Mouse (Mus musculus): ENCODE measurements around the gene Nucks1. TPM values are rescaled to one million over a fixed set of nuclear protein-coding genes. Genes with fewer than 3 reads are reported as not detected.

Gene Nucks1
- total and polyA plus RNA-seq, 2 experiments from 2014 or later: 51.7 to 121 TPM

GRCm38 (mm10) chr1:131955131-131955757 is 44.9 kb downstream of the Nucks1 start:
- no peaks in the 10 kb centered on the region for H3K4me1 ChIP-seq (ENCODE audit: insufficient read depth, low read length)
- no peaks in the 10 kb centered on the region for H3K9me3 ChIP-seq (ENCODE audit: low read length)
- no peak overlapping the region for H3K27ac ChIP-seq (ENCODE audit: low read depth, low read length)
- H3K36me3 ChIP-seq (ENCODE audit: insufficient read depth, low read length): no peaks in the 10 kb centered on the region
- ATAC-seq (ENCODE audit: low FRiP score) (no peak), DNase-seq (ENCODE audit: low spot score) (no peak)
- H3K9ac ChIP-seq (replicated peaks; ENCODE audit: low read length, poor library complexity, severe bottlenecking): no peak overlapping the region
- WGBS: 53% methylated on average over 3 of the region's 3 CpGs
- no peak overlapping the region for H3K4me3 ChIP-seq (ENCODE audit: low read depth, low read length)
- TF ChIP-seq CTCF (IDR thresholded peaks at IDR 0.05): no peak
- no peak overlapping the region for H3K4me2 ChIP-seq (ENCODE audit: low read depth, low read length, poor library complexity, severe bottlenecking)
- no peaks in the 10 kb centered on the region for H3K27me3 ChIP-seq (ENCODE audit: insufficient read depth, low read length)

GRCm38 (mm10) chr1:131957416-131957815 is 47.1 kb downstream of the Nucks1 start:
- no peak for DNase-seq (ENCODE audit: low spot score)
- no peak overlapping the region for H3K4me2 ChIP-seq (ENCODE audit: low read depth, low read length, poor library complexity, severe bottlenecking)
- no peak overlapping the region for H3K9ac ChIP-seq (replicated peaks; ENCODE audit: low read length, poor library complexity, severe bottlenecking)
- no peaks in the 10 kb centered on the region for H3K4me1 ChIP-seq (ENCODE audit: insufficient read depth, low read length)
- no peak overlapping the region for H3K4me3 ChIP-seq (ENCODE audit: low read depth, low read length)
- no peaks in the 10 kb centered on the region for H3K9me3 ChIP-seq (ENCODE audit: low read length)
- no peak for TF ChIP-seq CTCF (IDR thresholded peaks at IDR 0.05)
- WGBS: 91% methylated on average over 5 of the region's 5 CpGs
- H3K27ac ChIP-seq (ENCODE audit: low read depth, low read length): no peak overlapping the region
- H3K36me3 ChIP-seq (ENCODE audit: insufficient read depth, low read length): no peaks in the 10 kb centered on the region
- ATAC-seq (ENCODE audit: low FRiP score): no peak
- no peaks in the 10 kb centered on the region for H3K27me3 ChIP-seq (ENCODE audit: insufficient read depth, low read length)

GRCm38 (mm10) chr1:131961004-131961403 is 50.7 kb downstream of the Nucks1 start:
- Histone ChIP-seq H3K9ac (replicated peaks; ENCODE audit: low read length, poor library complexity, severe bottlenecking) (no peak overlapping the region), H3K27ac (ENCODE audit: low read depth, low read length) (no peak overlapping the region), H3K4me1 (ENCODE audit: insufficient read depth, low read length) (peaks cover 2% of the 10 kb centered on the region; the same call in 1 of the 2 replicates), H3K9me3 (ENCODE audit: low read length) (no peaks in the 10 kb centered on the region), H3K4me2 (ENCODE audit: low read depth, low read length, poor library complexity, severe bottlenecking) (no peak overlapping the region), H3K36me3 (ENCODE audit: insufficient read depth, low read length) (no peaks in the 10 kb centered on the region), H3K4me3 (ENCODE audit: low read depth, low read length) (no peak overlapping the region), H3K27me3 (ENCODE audit: insufficient read depth, low read length) (peaks cover 8% of the 10 kb centered on the region)
- no peak for TF ChIP-seq CTCF (IDR thresholded peaks at IDR 0.05)
- ATAC-seq (ENCODE audit: low FRiP score) (no peak), DNase-seq (ENCODE audit: low spot score) (no peak)
- WGBS: 75% methylated on average over 2 of the region's 2 CpGs

- 0% methylated on average over 27 of the region's 35 CpGs for WGBS
- Histone ChIP-seq H3K4me1 (ENCODE audit: insufficient read depth, low read length) (peaks cover 2% of the 10 kb centered on the region; the same call in 1 of the 2 replicates), H3K9me3 (ENCODE audit: low read length) (no peaks in the 10 kb centered on the region), H3K9ac (replicated peaks; ENCODE audit: low read length, poor library complexity, severe bottlenecking) (peak within 1 kb of the TSS; percentile 55), H3K27ac (ENCODE audit: low read depth, low read length) (no peak within 1 kb of the TSS), H3K4me3 (ENCODE audit: low read depth, low read length) (peak within 1 kb of the TSS; percentile 76), H3K4me2 (ENCODE audit: low read depth, low read length, poor library complexity, severe bottlenecking) (peak within 1 kb of the TSS; percentile 100), H3K36me3 (ENCODE audit: insufficient read depth, low read length) (no peaks in the 10 kb centered on the region), H3K27me3 (ENCODE audit: insufficient read depth, low read length) (peaks cover 8% of the 10 kb centered on the region)
- no peak for DNase-seq (ENCODE audit: low spot score)
- TF ChIP-seq CTCF (IDR thresholded peaks at IDR 0.05): no peak
- ATAC-seq (ENCODE audit: low FRiP score): peak; percentile 71
Measured at GRCm38 (mm10) chr1:131962606-131963084, 52.3 kb downstream of the Nucks1 start, which contains the start of gene Slc45a3. Gene Slc45a3 (plus strand): TSS chr1:131962967.

GRCm38 (mm10) chr1:131963085-131963951 is 53.0 kb downstream of the Nucks1 start:
- H3K9me3 ChIP-seq (ENCODE audit: low read length): no peaks in the 10 kb centered on the region
- 2% methylated on average over 59 of the region's 76 CpGs for WGBS
- DNase-seq (ENCODE audit: low spot score) (no peak), ATAC-seq (ENCODE audit: low FRiP score) (peak; percentile 65)
- peak overlapping the region; percentile 100 for H3K4me2 ChIP-seq (ENCODE audit: low read depth, low read length, poor library complexity, severe bottlenecking)
- no peak overlapping the region for H3K27ac ChIP-seq (ENCODE audit: low read depth, low read length)
- peaks cover 8% of the 10 kb centered on the region for H3K27me3 ChIP-seq (ENCODE audit: insufficient read depth, low read length)
- H3K4me3 ChIP-seq (ENCODE audit: low read depth, low read length): peak overlapping the region; percentile 76
- H3K4me1 ChIP-seq (ENCODE audit: insufficient read depth, low read length): peaks cover 2% of the 10 kb centered on the region; the same call in 1 of the 2 replicates
- no peak for TF ChIP-seq CTCF (IDR thresholded peaks at IDR 0.05)
- no peaks in the 10 kb centered on the region for H3K36me3 ChIP-seq (ENCODE audit: insufficient read depth, low read length)
- H3K9ac ChIP-seq (replicated peaks; ENCODE audit: low read length, poor library complexity, severe bottlenecking): peak overlapping the region; percentile 55

- no peak overlapping the region for H3K27ac ChIP-seq (ENCODE audit: low read depth, low read length)
- no peak overlapping the region for H3K4me3 ChIP-seq (ENCODE audit: low read depth, low read length)
- no peak overlapping the region for H3K9ac ChIP-seq (replicated peaks; ENCODE audit: low read length, poor library complexity, severe bottlenecking)
- WGBS: 22% methylated on average over 5 of the region's 5 CpGs
- DNase-seq (ENCODE audit: low spot score): no peak
- H3K27me3 ChIP-seq (ENCODE audit: insufficient read depth, low read length): peaks cover 8% of the 10 kb centered on the region
- no peak for TF ChIP-seq CTCF (IDR thresholded peaks at IDR 0.05)
- H3K36me3 ChIP-seq (ENCODE audit: insufficient read depth, low read length): no peaks in the 10 kb centered on the region
- peak overlapping the region; percentile 100 for H3K4me2 ChIP-seq (ENCODE audit: low read depth, low read length, poor library complexity, severe bottlenecking)
- H3K4me1 ChIP-seq (ENCODE audit: insufficient read depth, low read length): peaks cover 2% of the 10 kb centered on the region; the same call in 1 of the 2 replicates
- no peak for ATAC-seq (ENCODE audit: low FRiP score)
- H3K9me3 ChIP-seq (ENCODE audit: low read length): no peaks in the 10 kb centered on the region
Measured at GRCm38 (mm10) chr1:131964100-131964499, 53.8 kb downstream of the Nucks1 start.

Measured in midbrain, postnatal 0 days (tissue).